Mouse (Mus musculus): ENCODE data around the gene Qtrt2. TPM values are rescaled to one million over a fixed set of nuclear protein-coding genes. Genes with fewer than 3 reads are reported as not detected.

The Qtrt2 gene
- total RNA-seq, 2 experiments from 2014 or later, result 21.2 to 44.9 TPM

GRCm38 (mm10) chr16:43831957-43832356 lies 94.7 kb downstream of the Qtrt2 start:
- ATAC-seq (replicated peaks; ENCODE audit: poor library complexity), result peak; percentile 54

GRCm38 (mm10) chr16:43827492-43827891 lies 99.1 kb downstream of the Qtrt2 start:
- ATAC-seq (replicated peaks; ENCODE audit: poor library complexity), result no peak

- ATAC-seq (replicated peaks; ENCODE audit: poor library complexity), result no peak
Measured at GRCm38 (mm10) chr16:43818404-43818803, 108.2 kb downstream of the Qtrt2 start.

GRCm38 (mm10) chr16:43816321-43816720 lies 110.3 kb downstream of the Qtrt2 start:
- ATAC-seq (replicated peaks; ENCODE audit: poor library complexity), result no peak

GRCm38 (mm10) chr16:43814644-43815043 lies 112.0 kb downstream of the Qtrt2 start:
- ATAC-seq (replicated peaks; ENCODE audit: poor library complexity), result no peak

Other genes with a start within 250 kb of the Qtrt2 start
- not detected in 2 replicates for gene Drd3, start 172.8 kb downstream of the Qtrt2 start, total RNA-seq (2015)
- not detected in 2 replicates for gene Drd3, start 172.8 kb downstream of the Qtrt2 start, total RNA-seq (2017)
- 5.2 and 25.4 TPM in 2 replicates for gene Ccdc191, start 37.0 kb downstream of the Qtrt2 start, total RNA-seq (2015)
- 8.9 and 13.4 TPM in 2 replicates for gene Ccdc191, start 37.0 kb downstream of the Qtrt2 start, total RNA-seq (2017)
- 0.59 and 1.4 TPM in 2 replicates for gene Zdhhc23, start 53.0 kb upstream of the Qtrt2 start, total RNA-seq (2015)
- gene Zdhhc23, start 53.0 kb upstream of the Qtrt2 start, total RNA-seq (2017), result 0.54 and 0.62 TPM in 2 replicates
- 1.6 and 1.9 TPM in 2 replicates for gene Gramd1c, start 136.5 kb upstream of the Qtrt2 start, total RNA-seq (2015)
- 1.4 and 3.2 TPM in 2 replicates for gene Gramd1c, start 136.5 kb upstream of the Qtrt2 start, total RNA-seq (2017)
- gene Atp6v1a, start 212.9 kb upstream of the Qtrt2 start, total RNA-seq (2015), result 49.5 and 51.9 TPM in 2 replicates
- gene Atp6v1a, start 212.9 kb upstream of the Qtrt2 start, total RNA-seq (2017), result 81.0 and 83.3 TPM in 2 replicates
- gene Naa50, start 213.0 kb upstream of the Qtrt2 start, total RNA-seq (2015), result 164 and 170 TPM in 2 replicates
- gene Naa50, start 213.0 kb upstream of the Qtrt2 start, total RNA-seq (2017), result 112 and 129 TPM in 2 replicates
- 26.5 and 30.7 TPM in 2 replicates for gene Usf3, start 246.4 kb upstream of the Qtrt2 start, total RNA-seq (2015)
- gene Usf3, start 246.4 kb upstream of the Qtrt2 start, total RNA-seq (2017), result 9.4 and 10.0 TPM in 2 replicates

Data from megakaryocyte progenitor cell, adult 5-6 weeks (primary cell).